Mouse (Mus musculus): ENCODE measurements around the gene Fam189b. TPM values are rescaled to one million over a fixed set of nuclear protein-coding genes. Genes with fewer than 3 reads are reported as not detected.
"Not testable (repeated sequence)": the region's sequence is repeated elsewhere in the genome, so short reads cannot be mapped to it uniquely, and the experiment has no call there.

Gene Fam189b
- total RNA-seq, 2 experiments from 2014 or later, result 48.1 to 58.5 TPM

DNA sequence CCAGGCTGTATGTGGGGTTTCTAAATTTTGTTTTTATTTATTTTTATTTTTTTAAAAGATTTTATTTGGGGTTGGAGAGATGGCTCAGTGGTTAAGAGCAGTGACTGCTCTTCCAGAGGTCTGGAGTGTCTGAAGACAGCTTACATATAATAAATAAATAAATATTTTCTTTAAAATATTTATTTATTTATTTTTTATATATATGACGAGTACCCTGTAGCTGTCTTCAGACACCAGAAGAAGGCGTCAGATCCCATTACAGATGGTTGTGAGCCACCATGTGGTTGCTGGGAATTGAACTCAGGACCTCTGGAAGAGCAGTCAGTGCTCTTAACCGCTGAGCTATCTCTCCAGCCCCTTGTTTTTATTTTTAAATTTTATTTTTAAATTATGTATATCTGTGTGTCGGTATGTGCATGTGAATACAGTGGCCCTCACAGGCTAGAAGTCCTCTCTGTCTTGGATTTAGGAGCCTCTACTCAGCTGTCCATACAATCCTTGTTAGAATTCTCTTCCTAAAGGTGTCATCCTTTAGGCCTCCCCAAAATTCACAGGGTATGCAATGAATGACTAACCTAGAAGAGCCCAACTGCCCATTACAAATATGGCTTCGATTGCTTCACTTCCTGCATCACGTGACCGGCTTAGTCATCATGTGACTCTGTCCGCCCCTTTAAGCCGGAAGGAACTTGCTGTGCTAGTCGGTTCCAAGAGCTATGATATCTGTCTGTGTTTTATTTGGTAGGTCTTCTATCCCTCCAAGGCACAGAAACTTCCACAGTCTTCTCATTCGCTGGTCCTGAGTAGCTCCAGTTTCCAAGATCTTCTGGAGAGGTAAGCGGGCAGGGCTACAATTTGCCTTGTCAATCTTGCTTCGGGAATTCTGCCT lies 19.6 kb downstream of the Fam189b start, which contains the start of gene Gba:
Gene Gba (plus strand): TSS at position 676 of the 889 bp plus-strand sequence.
- DNase-seq (ENCODE audit: low spot score in 2 of 2), result peak; percentile 87 to 88

DNA sequence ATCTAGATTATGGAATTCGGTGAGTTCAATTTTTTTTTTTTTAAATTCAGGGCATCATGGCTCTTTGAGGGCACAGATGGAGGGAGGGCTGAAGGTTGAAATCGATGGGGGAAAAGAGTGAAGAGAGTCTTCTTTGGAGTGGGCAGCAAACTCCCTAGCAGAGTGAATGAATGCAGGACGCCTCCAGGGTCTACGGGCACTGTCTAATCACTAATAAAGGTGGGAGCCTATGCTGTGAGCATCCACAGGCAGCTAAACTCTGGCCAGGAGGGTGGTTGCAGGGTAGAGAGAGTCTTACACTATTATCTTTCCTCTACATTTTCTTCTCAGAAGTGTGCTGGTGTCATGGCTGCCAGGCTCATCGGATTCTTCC lies 20.2 kb downstream of the Fam189b start:
- DNase-seq (ENCODE audit: low spot score in 2 of 2), result no peak

DNA sequence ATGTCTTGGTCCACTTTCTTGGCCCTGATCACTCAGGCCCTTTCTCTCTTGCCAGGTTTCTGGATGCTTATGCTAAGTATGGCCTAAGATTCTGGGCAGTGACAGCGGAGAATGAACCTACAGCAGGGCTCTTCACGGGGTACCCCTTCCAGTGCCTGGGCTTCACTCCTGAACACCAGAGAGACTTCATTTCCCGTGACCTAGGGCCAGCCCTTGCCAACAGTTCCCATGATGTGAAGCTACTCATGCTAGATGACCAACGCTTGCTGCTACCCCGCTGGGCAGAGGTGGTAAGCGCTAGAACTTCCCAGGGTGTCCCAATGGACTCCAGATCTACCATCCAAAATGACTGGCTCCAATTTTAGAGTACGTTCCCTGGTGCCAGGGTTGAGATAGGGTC lies 23.1 kb downstream of the Fam189b start:
- DNase-seq (ENCODE audit: low spot score in 2 of 2), result no peak

DNA sequence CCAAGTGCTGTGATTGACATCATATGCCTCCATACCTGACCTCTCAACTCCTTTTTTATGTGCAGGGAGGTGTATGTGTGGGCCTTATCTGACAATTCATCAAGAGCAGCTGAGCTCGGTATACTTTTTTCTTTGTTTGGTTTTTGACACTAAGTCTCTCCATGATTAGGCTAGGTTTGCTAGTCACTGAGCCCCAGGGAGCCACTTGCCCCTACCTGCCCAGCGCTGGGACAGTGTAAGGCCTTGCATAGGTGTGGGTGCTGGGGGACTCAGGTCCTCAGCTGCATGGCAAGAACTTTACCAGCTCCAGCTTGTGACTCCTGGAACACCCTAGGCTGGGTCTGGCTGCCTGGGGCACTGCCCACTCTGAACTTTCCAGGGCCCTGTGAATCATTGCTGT lies 23.8 kb downstream of the Fam189b start:
- DNase-seq (ENCODE audit: low spot score in 2 of 2), result no peak

DNA sequence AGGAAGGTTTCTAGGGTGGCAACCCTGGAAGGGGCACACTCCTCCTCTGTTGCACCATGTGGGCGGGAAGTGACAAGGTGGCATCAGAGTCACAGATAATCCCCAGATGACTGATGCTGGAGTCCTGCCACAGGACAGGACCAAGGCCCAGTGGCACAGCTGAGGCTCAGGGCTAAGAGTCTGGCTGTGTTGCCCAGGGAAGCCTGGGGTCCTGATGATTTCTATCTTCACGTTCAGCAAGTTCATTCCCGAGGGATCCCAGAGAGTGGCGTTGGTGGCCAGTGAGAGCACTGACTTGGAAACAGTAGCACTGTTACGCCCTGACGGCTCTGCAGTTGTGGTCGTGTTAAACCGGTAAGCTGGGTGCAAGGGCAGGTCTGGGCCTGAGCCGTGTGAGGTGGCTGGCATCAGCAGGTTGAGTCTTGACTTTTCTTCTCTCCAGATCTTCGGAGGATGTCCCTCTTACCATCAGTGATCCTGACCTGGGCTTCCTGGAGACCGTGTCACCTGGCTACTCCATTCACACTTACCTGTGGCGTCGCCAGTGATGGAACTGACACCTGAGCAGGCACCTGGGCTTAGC lies 25.2 kb downstream of the Fam189b start:
- DNase-seq (ENCODE audit: low spot score in 2 of 2), result no peak

DNA sequence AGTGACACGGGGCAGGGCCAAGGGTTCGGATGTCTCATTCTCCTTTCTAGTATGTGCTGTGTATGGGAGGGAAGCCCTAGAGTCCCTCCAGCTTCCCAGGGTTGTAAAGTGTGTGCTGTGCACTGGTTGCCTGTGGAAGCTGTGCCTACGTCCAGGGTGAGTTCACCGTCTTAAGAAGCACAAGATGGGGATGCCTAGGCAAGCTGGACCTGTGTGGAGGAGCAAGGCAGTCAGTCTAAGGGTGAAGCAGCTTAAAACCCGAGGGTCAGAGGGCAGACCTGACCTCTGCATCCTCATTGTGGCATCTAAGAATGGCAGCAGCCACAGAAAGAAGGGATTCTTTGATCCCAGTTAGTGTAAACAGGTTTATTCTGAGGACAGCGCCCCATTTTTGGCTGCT lies 25.8 kb downstream of the Fam189b start:
- DNase-seq (ENCODE audit: low spot score in 2 of 2), result no peak

DNA sequence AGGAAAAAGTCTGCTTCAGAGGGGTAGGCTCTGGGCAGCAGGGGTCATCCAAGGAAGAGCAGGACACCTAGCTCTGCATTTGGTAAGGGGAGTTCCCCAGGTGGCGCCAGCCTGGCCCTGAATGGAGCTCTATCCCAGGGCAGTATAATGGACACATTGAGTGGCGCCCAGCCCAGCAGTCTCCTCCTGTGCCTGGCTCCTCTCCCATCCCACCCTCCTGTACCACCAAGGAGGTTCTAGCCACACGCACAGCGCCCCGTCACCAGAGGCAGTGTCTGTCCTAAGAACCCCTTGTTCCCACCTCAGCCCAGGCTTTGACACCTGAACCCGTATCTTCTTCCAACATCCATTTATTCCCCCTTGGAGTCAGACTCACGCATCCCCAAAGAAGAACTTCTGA lies 26.8 kb downstream of the Fam189b start:
- DNase-seq (ENCODE audit: low spot score in 2 of 2), result no peak

DNA sequence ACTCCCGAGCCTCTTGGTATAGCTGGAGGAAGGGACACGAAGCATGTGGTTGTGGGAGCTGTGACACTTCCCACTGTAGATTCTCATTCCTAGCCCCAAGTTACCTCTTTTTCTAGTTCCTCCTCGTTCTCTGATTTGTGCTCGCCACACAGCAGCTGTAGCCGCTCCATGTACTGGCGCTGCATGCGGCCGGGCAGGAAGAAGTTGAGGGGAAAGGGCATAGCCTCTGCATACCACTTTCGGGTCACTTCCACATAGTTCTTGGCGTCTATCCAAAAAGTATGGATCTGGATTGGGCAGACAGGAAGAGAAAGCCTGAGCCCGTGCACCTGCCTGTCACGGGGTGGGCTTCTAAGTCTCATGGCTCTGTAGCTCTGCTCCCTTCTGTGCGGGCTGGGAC lies 27.2 kb downstream of the Fam189b start:
- no peak for DNase-seq (ENCODE audit: low spot score in 2 of 2)

DNA sequence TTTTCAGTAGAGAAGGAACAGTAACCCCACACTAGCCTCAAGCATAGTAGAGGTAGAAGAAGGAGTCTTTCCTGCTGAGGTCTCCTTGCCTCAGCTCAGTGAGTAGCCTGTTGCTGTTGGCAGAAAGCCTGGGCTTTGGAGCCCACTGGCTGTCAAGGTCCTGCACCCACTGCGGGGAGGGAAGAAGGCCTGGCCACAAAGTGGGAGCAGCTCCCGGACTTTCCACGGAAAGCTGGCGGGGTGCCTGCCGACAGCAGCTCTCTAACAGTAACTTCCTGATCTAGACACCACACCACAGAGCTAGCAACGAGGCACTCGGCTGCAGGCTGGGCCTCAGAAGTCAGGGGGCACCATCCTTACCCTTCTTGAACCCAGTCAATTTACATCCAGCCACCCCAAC lies 27.8 kb downstream of the Fam189b start:
- DNase-seq (ENCODE audit: low spot score in 2 of 2), result no peak

DNA sequence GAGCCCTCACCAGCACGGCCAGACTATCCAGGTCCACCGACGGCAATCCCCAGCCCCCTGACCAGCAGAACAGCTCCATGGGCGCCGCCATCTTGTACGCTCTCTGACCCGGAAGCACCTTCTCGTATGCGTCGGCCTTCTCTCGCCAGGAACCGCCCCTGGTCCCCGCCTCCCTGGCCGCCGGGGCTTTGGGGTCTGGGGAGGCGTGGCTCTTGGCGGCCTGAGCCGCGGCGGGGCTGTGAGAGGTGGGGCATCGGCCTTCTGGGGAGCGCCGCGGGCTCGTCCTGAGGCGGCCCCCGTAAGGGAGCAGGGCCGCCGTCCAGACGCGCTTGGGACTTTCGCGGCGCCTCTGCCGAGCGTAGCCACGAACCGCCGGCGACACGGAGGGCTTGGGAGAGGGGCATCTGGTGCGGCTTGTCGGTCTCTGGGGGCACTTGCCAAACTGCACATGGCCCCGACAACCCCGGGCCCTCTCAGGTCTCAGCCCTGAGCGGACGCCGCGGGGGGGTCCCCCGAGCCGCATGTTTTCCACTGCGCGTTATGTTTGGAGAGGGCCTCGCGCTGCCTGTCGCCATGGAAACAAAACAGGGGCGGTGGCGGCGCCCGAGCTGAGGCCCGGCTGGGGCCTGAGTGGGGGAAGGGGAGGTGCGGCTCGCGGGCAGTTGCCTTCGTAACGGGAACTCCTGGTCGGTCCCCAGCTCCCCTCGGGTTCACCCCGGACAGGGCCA lies 31.0 kb downstream of the Fam189b start:
- DNase-seq (ENCODE audit: low spot score in 2 of 2), result peak; percentile 92 to 93

DNA sequence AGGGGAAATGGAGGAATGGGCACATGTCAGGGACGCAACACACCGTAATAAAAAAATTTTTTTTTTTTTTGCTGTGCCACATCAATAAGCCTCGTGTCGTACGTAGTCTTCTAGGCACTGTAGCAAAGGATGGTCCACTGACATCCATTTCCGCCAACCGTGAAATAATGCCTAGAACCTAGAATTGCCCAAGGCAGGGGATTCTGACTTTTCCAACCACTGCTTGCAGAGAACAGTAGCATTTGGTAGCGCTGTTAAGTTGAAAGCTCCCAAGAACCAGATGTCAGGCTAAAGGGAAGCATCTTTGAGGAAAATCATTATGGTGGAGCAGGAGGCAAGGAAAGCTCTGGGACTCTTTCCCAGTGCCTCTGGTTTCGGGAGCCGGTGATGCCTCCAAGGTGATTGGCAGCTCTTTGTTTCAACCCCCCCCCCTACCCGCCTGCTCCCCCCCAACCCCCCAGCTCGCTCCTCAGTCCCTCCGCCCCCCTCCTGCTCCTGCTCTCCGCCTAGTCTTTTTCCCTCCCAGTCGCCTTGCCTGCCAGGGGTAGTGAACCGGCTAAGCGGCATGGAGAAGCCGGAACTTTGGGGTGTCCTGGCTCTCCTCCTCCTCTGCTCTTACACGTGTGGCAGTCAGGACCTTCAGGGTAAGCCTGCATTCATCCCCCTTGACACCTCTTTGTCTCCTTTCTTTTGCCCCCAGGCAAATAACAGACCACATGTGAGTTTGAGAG lies 31.9 kb downstream of the Fam189b start, which contains the start of gene Thbs3:
Gene Thbs3 (plus strand): TSS at position 500 of the 731 bp plus-strand sequence.
- no peak for DNase-seq (ENCODE audit: low spot score in 2 of 2)

DNA sequence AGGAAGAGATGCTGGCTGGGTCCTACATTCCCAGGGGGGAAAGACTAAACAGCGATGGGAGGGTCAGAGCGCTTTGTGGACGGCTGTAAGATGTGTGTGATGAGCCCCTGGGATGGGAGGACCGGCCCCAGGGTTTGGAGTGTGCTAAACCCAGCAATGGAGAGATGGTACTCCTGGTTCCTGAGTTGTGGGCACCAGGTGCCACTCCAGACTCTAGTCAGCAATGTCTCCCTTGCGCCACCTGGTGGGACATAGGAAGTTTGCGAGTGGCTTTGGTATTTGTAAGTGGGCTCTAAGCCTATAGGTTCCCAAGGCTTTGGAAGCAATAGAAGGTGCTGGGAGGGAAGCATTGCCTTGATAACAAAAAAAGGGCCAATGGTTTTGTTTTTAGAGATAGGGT lies 32.9 kb downstream of the Fam189b start:
- peak; percentile 89 to 90 for DNase-seq (ENCODE audit: low spot score in 2 of 2)

DNA sequence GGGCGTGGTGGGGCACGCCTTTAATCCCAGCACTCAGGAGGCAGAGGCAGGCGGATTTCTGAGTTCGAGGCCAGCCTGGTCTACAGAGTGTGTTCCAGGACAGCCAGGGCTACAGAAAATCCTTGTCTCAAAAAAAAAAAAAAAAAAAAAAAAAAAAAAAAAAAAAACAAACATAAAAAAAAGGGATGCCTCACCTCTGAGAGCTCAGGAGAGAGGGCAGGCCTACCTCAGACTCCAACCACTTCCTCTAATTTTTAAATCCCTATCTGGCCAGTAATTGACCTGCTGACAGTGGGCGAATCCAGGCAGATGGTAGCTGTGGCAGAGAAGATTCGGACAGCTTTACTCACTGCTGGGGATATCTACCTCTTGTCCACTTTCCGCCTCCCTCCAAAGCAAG lies 33.5 kb downstream of the Fam189b start:
- not testable (repeated sequence) for DNase-seq (ENCODE audit: low spot score in 2 of 2)

DNA sequence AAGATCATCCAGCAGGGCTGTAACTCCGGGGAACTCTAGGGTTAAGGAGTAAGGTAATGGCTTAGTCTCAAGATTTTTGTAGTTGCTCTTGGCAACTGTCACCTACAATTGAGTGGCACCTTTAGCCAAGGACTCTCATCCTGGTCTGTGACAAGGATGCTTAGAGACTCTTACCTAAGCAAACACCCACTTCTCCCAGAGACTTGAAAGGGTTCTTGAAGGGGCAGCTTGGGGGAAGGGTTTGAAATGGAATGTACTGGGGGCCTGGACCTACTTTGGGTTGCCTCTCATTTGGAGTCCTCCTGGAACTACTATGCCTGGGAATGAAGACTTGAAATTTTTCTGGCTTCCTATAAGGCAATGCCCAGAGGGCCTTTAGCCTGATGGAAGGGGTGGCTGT lies 35.3 kb downstream of the Fam189b start:
- DNase-seq (ENCODE audit: low spot score in 2 of 2), result no peak

DNA sequence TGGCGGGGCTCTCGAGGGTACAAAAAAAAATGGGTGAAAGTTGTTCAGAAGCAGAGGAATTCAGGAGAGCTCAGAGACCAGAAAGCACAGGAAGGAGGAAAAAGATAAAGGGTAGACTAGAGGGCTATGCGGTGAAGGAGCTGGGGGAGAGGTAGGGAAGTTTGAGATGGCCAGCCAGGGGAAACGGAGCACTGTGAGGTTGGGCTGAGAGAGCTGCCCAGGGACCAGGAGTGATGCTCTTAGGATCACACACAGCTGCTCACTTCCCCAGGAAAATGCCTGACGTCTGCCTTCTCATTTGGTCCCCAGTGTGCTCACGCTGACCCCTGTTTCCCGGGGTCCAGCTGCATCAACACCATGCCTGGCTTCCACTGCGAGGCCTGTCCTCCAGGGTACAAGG lies 36.6 kb downstream of the Fam189b start:
- no peak for DNase-seq (ENCODE audit: low spot score in 2 of 2)

DNA sequence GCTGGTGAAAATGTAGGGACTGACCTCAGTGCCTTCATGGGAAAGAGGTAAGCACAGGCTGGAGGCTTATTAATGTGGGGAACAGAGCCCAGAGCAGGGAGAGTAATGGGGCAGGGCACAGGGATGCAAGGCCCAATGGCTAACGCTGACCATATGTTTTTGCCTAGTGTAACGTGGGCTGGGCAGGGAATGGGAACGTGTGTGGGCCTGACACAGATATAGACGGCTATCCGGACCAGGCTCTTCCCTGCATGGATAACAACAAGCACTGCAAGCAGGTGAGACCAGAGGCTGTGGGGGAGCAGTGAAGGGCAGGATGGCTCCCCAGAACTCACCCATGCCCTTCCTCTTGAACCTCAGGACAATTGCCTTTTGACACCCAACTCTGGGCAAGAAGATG lies 38.2 kb downstream of the Fam189b start:
- no peak for DNase-seq (ENCODE audit: low spot score in 2 of 2)

DNA sequence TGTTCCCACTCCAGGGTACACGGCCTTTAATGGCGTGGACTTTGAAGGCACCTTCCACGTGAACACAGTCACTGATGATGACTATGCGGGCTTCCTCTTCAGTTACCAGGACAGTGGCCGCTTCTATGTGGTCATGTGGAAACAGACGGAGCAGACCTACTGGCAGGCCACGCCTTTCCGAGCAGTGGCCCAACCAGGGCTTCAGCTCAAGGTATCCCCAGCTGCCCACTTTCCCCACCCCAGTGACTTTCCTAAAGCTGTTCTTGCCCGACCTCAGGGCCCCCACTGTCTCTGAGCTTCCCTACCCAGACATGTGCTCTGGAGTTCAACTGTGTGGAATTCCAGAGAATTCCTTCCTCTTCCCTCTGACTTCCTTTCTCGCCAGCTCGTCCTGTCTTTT lies 41.9 kb downstream of the Fam189b start:
- no peak for DNase-seq (ENCODE audit: low spot score in 2 of 2)

DNA sequence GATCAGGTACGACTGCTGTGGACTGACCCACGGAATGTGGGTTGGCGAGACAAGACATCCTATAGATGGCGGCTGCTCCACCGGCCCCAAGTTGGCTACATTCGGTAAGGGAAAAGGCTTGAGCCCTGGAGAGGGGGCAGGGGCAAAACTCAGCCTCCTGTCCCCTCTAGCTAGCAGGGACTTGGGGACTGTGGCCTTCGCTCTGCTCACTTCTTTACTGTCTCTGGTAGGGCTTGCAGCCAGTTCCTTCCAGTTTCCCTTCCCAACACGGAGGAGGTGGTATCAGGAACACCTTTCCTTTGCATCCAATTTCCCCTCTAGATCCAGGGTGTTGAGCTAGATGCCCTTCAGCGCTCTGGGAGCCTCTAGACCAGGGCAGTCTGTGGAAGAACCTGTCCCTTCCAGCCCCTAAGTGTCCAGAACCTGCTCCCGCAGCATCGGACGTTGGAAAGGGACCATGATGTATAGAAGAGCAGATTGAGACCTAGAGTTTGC lies 42.4 kb downstream of the Fam189b start:
- no peak for DNase-seq (ENCODE audit: low spot score in 2 of 2)

DNA sequence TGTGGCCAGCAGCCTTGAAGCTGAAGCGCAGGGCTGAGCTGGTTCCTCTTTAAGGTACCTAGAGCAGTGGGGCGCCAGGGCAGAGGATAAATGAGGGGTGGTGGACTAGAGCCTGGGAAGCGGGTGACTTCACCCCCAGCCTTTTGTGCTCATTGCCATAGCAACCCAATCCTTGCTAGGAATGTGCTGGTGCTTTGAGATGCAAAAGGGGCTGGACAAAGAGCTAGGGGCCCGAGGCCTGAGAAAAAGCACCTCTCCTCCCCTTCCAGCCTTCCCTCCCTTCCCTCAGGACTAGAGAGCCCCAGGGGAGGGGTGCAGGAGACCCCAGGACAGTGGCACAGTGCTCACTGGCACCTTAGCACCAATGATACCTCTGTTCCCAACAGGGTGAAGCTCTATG lies 43.0 kb downstream of the Fam189b start:
- DNase-seq (ENCODE audit: low spot score in 2 of 2), result no peak

DNA sequence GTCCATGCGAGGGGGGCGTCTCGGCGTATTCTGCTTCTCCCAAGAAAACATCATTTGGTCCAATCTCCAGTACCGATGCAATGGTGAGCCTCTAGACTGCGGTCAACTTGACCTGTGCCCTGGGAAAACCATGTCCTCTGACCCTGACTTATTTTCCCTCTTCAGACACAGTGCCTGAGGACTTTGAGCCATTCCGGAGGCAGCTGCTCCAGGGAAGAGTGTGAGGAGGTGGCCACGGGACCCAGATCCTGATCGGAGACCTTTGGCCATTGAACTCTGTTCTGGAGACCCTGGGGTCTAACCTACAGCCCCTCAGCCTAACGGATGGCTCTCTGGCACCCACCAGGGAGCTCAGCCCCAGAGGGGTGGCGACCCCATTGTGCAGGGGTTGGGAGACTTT lies 43.4 kb downstream of the Fam189b start:
- no peak for DNase-seq (ENCODE audit: low spot score in 2 of 2)

DNA sequence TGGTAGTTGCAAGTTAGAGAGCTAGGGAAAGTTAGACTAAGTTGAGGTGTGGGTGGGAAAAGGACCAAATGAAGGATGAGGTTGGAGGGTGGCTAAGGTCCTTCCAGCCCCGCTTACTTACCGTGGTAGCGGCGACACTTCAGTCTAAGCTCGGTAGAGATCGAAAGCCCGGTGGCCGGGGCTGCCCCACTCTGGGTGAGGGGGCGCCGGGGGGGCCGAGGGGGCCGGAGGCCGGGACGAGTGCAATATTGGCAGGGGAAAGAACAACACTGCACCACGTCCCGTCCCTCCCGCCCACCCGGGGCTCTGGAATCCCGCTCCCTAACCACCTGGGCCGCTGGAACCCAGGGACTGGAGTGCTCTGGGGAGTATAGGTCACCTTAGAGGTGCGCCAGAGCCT lies 44.0 kb downstream of the Fam189b start, which contains the start of gene Mtx1:
Gene Mtx1 (minus strand): TSS at position 189 of the 400 bp plus-strand sequence.
- DNase-seq (ENCODE audit: low spot score in 2 of 2), result no peak

All from left cerebral cortex, adult 18-20 months (tissue).